Mouse (Mus musculus) testis, adult 2 months (tissue): ENCODE results near the gene Rbm34.

Experiments
- CTCF ChIP-seq: fragments of 200-500 bp; IDR thresholded peaks from 2 replicates; pipeline ENCODE4 v1.5.1; 2012; ENCODE audit warnings: low read depth, mild to moderate bottlenecking, inconsistent platforms, low read length, moderate library complexity; ENCODE audit not compliant: control insufficient read depth, insufficient read depth, insufficient replicate concordance
- POLR2A ChIP-seq: fragments of 200-500 bp; IDR thresholded peaks from 2 replicates; pipeline ENCODE4 v1.6.1; 2012; ENCODE audit warnings: low read depth, mild to moderate bottlenecking, inconsistent platforms, low read length, moderate library complexity; ENCODE audit not compliant: control insufficient read depth

- TF ChIP-seq CTCF (no peak), POLR2A (no peak)
Measured at GRCm38 (mm10) chr8:126905387-126905786, 65.5 kb downstream of the Rbm34 start.
